Mouse (Mus musculus): ENCODE results near the gene March1. TPM values are rescaled to one million over a fixed set of nuclear protein-coding genes. Genes with fewer than 3 reads are reported as not detected.

The March1 gene
- total RNA-seq, 1 experiment from 2014 or later: 1.4 TPM

DNA sequence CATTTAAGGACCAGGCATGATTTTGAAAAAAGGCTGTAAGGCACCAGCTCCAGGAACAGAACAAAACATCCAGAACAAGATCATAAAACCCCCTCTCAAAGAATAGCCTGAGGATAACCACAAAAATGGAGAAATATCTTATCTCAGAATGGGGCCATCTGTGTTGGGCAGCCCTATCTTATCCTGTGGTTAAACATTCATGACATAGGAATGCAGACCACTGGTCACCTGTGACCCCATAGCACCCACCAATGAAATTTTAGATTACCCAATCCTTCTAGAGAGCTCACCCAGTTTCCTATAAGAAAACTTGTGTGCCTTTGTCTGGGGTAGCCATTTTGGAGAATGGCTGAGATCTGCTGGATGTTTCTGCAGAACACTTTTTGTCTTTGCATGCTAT lies 902.9 kb downstream of the March1 start:
- DNase-seq: no peak

Data from adrenal gland, postnatal 14 days (tissue).